In the genomic region with DNA sequence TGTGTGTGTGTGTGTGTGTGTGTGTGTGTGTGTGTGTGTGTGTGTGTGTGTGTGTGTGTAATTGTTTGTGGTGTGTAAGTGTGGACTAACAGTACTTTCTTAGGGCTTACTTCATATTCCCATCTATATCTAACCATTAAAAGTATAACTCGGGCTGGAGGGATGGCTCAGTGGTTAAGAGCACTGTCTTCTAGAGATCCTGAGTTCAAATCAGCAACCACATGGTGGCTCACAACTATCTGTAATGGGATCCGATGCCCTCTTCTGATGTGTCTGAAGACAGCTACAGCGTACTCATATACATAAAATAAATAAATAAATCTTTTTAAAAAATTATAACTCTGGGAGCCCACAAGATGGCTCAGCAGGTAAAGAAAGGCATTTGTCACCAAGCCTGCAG, we compare ENCODE assay signal across 10 mouse cellular contexts. TPM values are rescaled to one million over a fixed set of nuclear protein-coding genes. Genes with fewer than 3 reads are reported as not detected.
A peak's percentile ranks its signal among the peaks of the same experiment; 100 is the strongest.
DNase-seq lines count a peak whose midpoint lies in the region; ATAC-seq and TF ChIP-seq lines count a peak whose summit lies in the region.
"Not testable (repeated sequence)": the region's sequence is repeated elsewhere in the genome, so short reads cannot be mapped to it uniquely, and the experiment has no call there.
"Had no signal": no experiment of that assay in that cellular context is flagged by ENCODE, and none has a peak within 500 bp of the region (broad histone marks: within the 10 kb centered on the region; RNA-seq: fewer than 3 reads in every experiment).

No protein-coding gene starts in this region.

- peaks cover 27% of the 10 kb centered on the region for H3K36me3 ChIP-seq in forebrain, embryonic 10.5 days (replicated peaks)
- not testable (repeated sequence) for H3K36me3 ChIP-seq in heart, embryonic 12.5 days; hindbrain, postnatal 0 days (ENCODE audit: insufficient read depth, low read length); liver, embryonic 11.5 days (ENCODE audit: control insufficient read depth, insufficient read depth, low read length); midbrain, embryonic 12.5 days; neural tube, embryonic 13.5 days

- peaks cover 34% of the 10 kb centered on the region for H3K4me1 ChIP-seq in forebrain, embryonic 10.5 days
- peaks cover 30% of the 10 kb centered on the region for H3K4me1 ChIP-seq in heart, embryonic 12.5 days (replicated peaks)
- H3K4me1 ChIP-seq in hindbrain, postnatal 0 days (ENCODE audit: insufficient read depth, low read length) = not testable (repeated sequence)
- H3K4me1 ChIP-seq in liver, embryonic 11.5 days (replicated peaks; ENCODE audit: control insufficient read depth, insufficient read depth, low read length) = peaks cover 24% of the 10 kb centered on the region
- peaks cover 31% of the 10 kb centered on the region for H3K4me1 ChIP-seq in midbrain, embryonic 12.5 days
- H3K4me1 ChIP-seq in neural tube, embryonic 13.5 days (replicated peaks) = peaks cover 37% of the 10 kb centered on the region

- peak overlapping the region; percentile 74 for H3K4me3 ChIP-seq in forebrain, embryonic 10.5 days
- peak overlapping the region; percentile 96 for H3K4me3 ChIP-seq in heart, embryonic 12.5 days
- H3K4me3 ChIP-seq in hindbrain, postnatal 0 days (ENCODE audit: low read length); liver, embryonic 11.5 days (ENCODE audit: low read depth, low read length): not testable (repeated sequence)
- H3K4me3 ChIP-seq in midbrain, embryonic 12.5 days = peak overlapping the region; percentile 82
- H3K4me3 ChIP-seq in neural tube, embryonic 13.5 days = 0 out of 2 replicates have a peak overlapping the region, but pooled peaks have one; percentile 93

- H3K27me3 ChIP-seq in forebrain, embryonic 10.5 days (ENCODE audit: poor library complexity, severe bottlenecking); heart, embryonic 12.5 days (replicated peaks); hindbrain, postnatal 0 days (ENCODE audit: insufficient read depth, low read length); liver, embryonic 11.5 days (replicated peaks; ENCODE audit: control insufficient read depth, insufficient read depth, low read length); midbrain, embryonic 12.5 days; neural tube, embryonic 13.5 days: not testable (repeated sequence)

- TF ChIP-seq CTCF in hindbrain, postnatal 0 days (IDR thresholded peaks at IDR 0.05; ENCODE audit: low read depth) = not testable (repeated sequence)

- not testable (repeated sequence) for ATAC-seq in heart, embryonic 12.5 days (ENCODE audit: insufficient number of reproducible peaks, low FRiP score); hindbrain, postnatal 0 days; liver, embryonic 11.5 days (replicated peaks; ENCODE audit: low FRiP score)
- 0 out of 2 replicates have a peak, but pooled peaks have one; percentile 16 for ATAC-seq in midbrain, embryonic 12.5 days (ENCODE audit: low FRiP score, low read depth)
- ATAC-seq in neural tube, embryonic 13.5 days (ENCODE audit: low read depth) = peak; percentile 11

- H3K4me2 ChIP-seq in heart, embryonic 12.5 days = peak overlapping the region; percentile 88
- peak overlapping the region; percentile 89; the same call in 1 of the 2 replicates for H3K4me2 ChIP-seq in hindbrain, postnatal 0 days (ENCODE audit: low read depth, low read length)
- H3K4me2 ChIP-seq in liver, embryonic 11.5 days = peak overlapping the region; percentile 14; the same call in 1 of the 2 replicates
- peak overlapping the region; percentile 92 for H3K4me2 ChIP-seq in midbrain, embryonic 12.5 days (replicated peaks)
- H3K4me2 ChIP-seq in neural tube, embryonic 13.5 days = 0 out of 2 replicates have a peak overlapping the region, but pooled peaks have one; percentile 96

- not testable (repeated sequence) for H3K27ac ChIP-seq in forebrain, embryonic 10.5 days; heart, embryonic 12.5 days (ENCODE audit: poor library complexity, severe bottlenecking); hindbrain, postnatal 0 days; liver, embryonic 11.5 days (ENCODE audit: low read depth, low read length); midbrain, embryonic 12.5 days (replicated peaks); neural tube, embryonic 13.5 days (replicated peaks)

- not testable (repeated sequence) for H3K9ac ChIP-seq in heart, embryonic 12.5 days; hindbrain, postnatal 0 days (replicated peaks; ENCODE audit: low read length); liver, embryonic 11.5 days (ENCODE audit: low read depth, low read length); midbrain, embryonic 12.5 days (replicated peaks); neural tube, embryonic 13.5 days

- WGBS in forebrain, embryonic 10.5 days = 77% methylated on average over 3 of the region's 3 CpGs
- 66% methylated on average over 3 of the region's 3 CpGs for WGBS in heart, embryonic 12.5 days
- WGBS in hindbrain, postnatal 0 days = 73% methylated on average over 3 of the region's 3 CpGs
- 55% methylated on average over 3 of the region's 3 CpGs for WGBS in liver, embryonic 11.5 days
- 86% methylated on average over 3 of the region's 3 CpGs for WGBS in midbrain, embryonic 12.5 days
- WGBS in neural tube, embryonic 13.5 days = 78% methylated on average over 3 of the region's 3 CpGs

- not testable (repeated sequence) for H3K9me3 ChIP-seq in forebrain, embryonic 10.5 days; heart, embryonic 12.5 days (replicated peaks); hindbrain, postnatal 0 days (ENCODE audit: low read length); liver, embryonic 11.5 days (ENCODE audit: control insufficient read depth, low read length); midbrain, embryonic 12.5 days; neural tube, embryonic 13.5 days

- peak; percentile 62 for DNase-seq in cerebellum, adult 9-10 months
- not testable (repeated sequence) for DNase-seq in forebrain, embryonic 10.5 days (ENCODE audit: extremely low spot score, low spot score); hindbrain, postnatal 0 days (ENCODE audit: low spot score); liver, embryonic 11.5 days (ENCODE audit: low spot score)

RNA-seq across cellular contexts. Expression of a gene that starts 0.7 kb away (rescaled TPM):
- polyA plus RNA-seq in forebrain, embryonic 10.5 days (2016; fragmentation: Nextera tagmentation; extraction: Ambion mirVana) = 98.9 and 104 TPM in 2 replicates
- polyA plus RNA-seq in heart, embryonic 12.5 days (2016; fragmentation: Nextera tagmentation; extraction: Ambion mirVana) = 49.7 and 52.7 TPM in 2 replicates
- 16.1 and 16.2 TPM in 2 replicates for total RNA-seq in hindbrain, postnatal 0 days (2014; rRNA removed)
- polyA plus RNA-seq in hindbrain, postnatal 0 days (2015; fragmentation: Nextera tagmentation; extraction: Ambion mirVana) = 34.9 and 35.9 TPM in 2 replicates
- polyA plus RNA-seq in liver, embryonic 11.5 days (2014; fragmentation: Nextera tagmentation; extraction: Ambion mirVana) = 27.1 and 33.3 TPM in 2 replicates
- 78.9 and 79.2 TPM in 2 replicates for polyA plus RNA-seq in midbrain, embryonic 12.5 days (2016; fragmentation: Nextera tagmentation; extraction: Ambion mirVana)
- 50.3 and 61.8 TPM in 2 replicates for polyA plus RNA-seq in neural tube, embryonic 13.5 days (2015; fragmentation: Nextera tagmentation; extraction: Ambion mirVana)

RNA-seq across cellular contexts. Expression of a gene that starts 22.4 kb away (rescaled TPM):
- polyA plus RNA-seq in forebrain, embryonic 10.5 days (2016; fragmentation: Nextera tagmentation; extraction: Ambion mirVana) = 9.7 and 9.9 TPM in 2 replicates
- 12.6 and 13.3 TPM in 2 replicates for polyA plus RNA-seq in heart, embryonic 12.5 days (2016; fragmentation: Nextera tagmentation; extraction: Ambion mirVana)
- 13.5 and 19.6 TPM in 2 replicates for total RNA-seq in hindbrain, postnatal 0 days (2014; rRNA removed)
- polyA plus RNA-seq in hindbrain, postnatal 0 days (2015; fragmentation: Nextera tagmentation; extraction: Ambion mirVana) = 9.7 and 10.2 TPM in 2 replicates
- polyA plus RNA-seq in liver, embryonic 11.5 days (2014; fragmentation: Nextera tagmentation; extraction: Ambion mirVana) = 12.0 and 14.1 TPM in 2 replicates
- 13.7 and 14.3 TPM in 2 replicates for polyA plus RNA-seq in midbrain, embryonic 12.5 days (2016; fragmentation: Nextera tagmentation; extraction: Ambion mirVana)
- 14.9 and 15.0 TPM in 2 replicates for polyA plus RNA-seq in neural tube, embryonic 13.5 days (2015; fragmentation: Nextera tagmentation; extraction: Ambion mirVana)

RNA-seq across cellular contexts. Expression of a gene that starts 35.4 kb away (rescaled TPM):
- polyA plus RNA-seq in forebrain, embryonic 10.5 days (2016; fragmentation: Nextera tagmentation; extraction: Ambion mirVana) = 0.42 and 0.50 TPM in 2 replicates
- not detected in 2 replicates for polyA plus RNA-seq in heart, embryonic 12.5 days (2016; fragmentation: Nextera tagmentation; extraction: Ambion mirVana)
- 0.58 and 1.1 TPM in 2 replicates for total RNA-seq in hindbrain, postnatal 0 days (2014; rRNA removed)
- polyA plus RNA-seq in hindbrain, postnatal 0 days (2015; fragmentation: Nextera tagmentation; extraction: Ambion mirVana) = 0.33 and 0.43 TPM in 2 replicates
- polyA plus RNA-seq in liver, embryonic 11.5 days (2014; fragmentation: Nextera tagmentation; extraction: Ambion mirVana) = 0.84 and 0.86 TPM in 2 replicates
- not detected in 2 replicates for polyA plus RNA-seq in midbrain, embryonic 12.5 days (2016; fragmentation: Nextera tagmentation; extraction: Ambion mirVana)
- polyA plus RNA-seq in neural tube, embryonic 13.5 days (2015; fragmentation: Nextera tagmentation; extraction: Ambion mirVana) = 0.14 TPM in 1 of 2 replicates, not detected in the other
- total RNA-seq: adrenal gland, adult 8-10 months; MEL had no signal
- polyA plus RNA-seq: macrophage had no signal

Comparison
In these comparisons a context has a peak if more than half of its experiments do, and no peak if none do; other contexts are left out.
1. H3K4me2 ChIP-seq: peak in every context shown above with its lines; median percentile 96 in neural tube, embryonic 13.5 days; 92 in midbrain, embryonic 12.5 days; 89 in hindbrain, postnatal 0 days; 88 in heart, embryonic 12.5 days; 14 in liver, embryonic 11.5 days.